Mouse (Mus musculus) c-Kit-positive CD71-positive TER-119-positive erythroid progenitor cells, embryonic 14.5 days (primary cell): ENCODE data around the gene Mid1.
"Not testable (repeated sequence)": the region's sequence is repeated elsewhere in the genome, so short reads cannot be mapped to it uniquely, and the experiment has no call there.

Experiments used
- DNase-seq: peaks from one replicate; pipeline ENCODE4 v3.0.0-alpha.2; 2013; ENCODE audit warnings: low spot score

Mid1 gene

DNA sequence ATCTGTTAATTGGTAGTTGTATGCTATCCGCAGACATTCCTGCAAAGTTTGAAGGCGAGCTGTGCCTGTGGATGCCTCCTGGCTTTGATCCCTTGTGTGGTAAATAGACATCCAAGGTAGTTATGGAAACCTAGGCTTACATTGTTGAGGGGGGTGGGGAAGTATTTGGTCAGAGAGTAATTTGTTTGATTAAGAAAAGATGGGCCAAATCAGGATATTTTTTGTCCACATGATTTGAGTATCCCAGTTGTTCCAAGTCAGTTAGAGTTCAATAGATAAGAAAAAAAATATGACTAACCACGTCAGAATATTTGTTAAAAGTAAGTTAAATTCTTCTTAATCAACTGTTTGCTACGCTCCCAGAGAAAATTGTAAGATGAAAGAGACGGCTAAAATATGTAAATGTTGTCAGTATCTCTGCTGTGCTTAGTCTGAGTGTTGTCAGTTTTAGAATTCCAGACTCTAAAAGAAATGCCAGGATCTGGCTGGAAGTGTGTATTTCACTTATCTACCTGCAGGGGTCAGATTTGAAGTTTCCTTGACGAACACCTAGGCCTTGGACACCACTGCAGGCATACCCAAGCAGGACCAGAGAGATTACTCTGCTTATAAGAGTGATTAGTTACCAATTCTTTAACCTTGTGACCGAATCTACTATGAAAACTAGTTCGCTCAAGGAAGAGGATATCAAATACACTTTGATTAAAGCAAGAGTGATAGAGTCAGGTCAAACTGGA is 198.7 kb downstream of the Mid1 start:
- no peak for DNase-seq

DNA sequence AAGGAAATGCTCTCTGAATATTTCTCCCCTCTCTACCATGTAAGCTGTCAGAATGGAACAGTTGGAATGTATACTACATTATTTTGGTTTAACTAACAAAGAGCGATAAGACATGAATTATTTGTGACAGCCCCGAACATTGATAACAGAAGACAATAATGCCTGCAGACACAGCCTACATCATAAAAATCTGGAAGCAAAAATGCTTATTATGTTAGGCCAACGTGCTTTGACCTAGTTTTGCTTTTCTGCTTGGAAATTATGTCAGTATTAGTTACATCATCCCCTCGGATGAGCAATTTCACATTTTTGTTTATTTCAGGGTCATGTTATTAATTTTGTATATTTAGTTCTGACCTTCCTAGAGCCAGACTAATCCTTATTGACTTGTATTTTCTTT is 205.5 kb downstream of the Mid1 start:
- no peak for DNase-seq

DNA sequence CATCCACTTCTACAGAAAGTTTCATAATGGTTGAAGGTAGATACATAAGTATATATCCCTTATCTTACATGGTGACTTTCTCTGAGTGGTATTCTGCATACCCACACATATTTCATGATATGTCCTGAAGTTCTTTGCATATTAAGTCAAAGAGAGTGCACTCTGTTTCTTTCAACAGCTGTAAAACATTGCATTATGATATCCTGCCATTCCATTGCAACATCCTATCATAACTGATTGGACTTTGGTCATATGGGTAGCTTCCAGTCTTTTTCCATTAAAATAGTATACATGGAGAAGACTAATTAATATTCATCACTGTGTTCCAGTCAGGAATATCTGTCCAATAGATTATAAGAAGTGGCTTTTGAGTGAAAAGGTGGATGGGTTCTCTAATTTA is 207.1 kb downstream of the Mid1 start:
- DNase-seq: no peak

DNA sequence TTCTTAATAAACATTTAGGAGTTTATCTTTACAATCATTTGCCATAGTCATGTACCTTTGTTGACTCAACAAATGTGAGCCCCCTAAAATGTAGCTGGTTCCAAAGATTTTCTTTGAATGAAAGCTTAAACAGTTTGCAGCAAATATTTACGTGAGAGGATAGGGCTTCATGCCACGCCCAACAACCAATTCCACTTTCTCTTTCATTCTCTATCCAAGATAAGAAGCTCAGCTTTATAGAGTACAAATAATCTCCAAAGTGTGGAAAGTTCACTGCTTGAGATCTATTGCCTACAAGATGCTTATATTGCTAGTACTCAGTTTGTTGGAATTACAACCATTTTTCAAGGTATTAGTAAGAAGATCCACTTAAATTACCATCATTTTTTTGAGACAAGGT is 207.6 kb downstream of the Mid1 start:
- no peak for DNase-seq

DNA sequence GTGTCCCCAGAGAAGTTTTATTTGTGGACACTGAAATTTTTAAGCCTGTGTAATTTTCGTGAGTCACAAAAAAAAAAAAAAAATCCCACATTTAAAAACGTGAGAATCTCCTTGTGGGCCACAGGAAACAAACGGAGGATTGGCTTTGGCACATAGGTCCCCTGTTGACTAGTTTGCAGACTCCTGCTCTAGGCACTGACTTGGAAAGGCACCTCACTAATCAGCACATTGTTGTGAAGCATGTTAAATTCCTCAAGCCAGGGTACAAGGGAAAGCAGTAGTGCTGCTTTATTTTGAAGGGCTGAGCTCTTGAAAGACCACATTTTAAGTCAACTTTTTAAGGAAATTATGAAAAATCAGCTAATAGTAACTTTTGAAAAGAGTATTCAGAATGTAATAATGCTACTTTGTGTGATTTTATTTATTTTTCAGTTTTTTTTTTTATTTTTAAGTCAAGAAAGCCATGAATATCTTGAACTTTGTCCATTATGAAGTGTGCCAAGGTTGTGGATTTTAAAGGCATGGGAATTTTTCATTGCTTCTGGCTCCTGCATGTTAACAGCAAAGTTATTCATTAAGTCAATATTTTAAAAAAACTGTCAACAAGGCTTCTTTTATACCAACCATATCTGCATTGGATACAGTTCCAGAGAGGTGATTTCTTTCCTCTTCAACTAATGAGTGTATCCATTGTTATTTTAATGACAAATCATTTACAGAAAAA is 214.4 kb downstream of the Mid1 start:
- no peak for DNase-seq

DNA sequence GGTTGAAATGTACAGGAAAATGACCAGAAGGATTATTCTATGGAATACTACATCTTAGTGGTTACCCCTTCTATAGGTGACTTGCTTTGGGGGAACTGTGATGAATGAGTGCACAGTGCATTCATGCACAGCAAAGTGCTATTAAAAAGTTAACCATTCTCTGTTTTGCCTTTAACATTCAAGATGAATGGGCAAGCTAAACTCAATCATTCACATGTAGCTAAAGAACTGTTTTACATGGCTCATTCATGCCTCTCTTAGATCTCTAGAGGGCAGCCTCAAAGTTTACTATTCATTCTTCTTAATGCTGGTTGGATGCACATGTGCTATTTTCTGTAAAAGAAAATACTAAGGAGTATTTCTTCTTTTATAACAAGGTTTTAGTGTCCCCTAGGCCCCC is 217.9 kb downstream of the Mid1 start:
- no peak for DNase-seq

DNA sequence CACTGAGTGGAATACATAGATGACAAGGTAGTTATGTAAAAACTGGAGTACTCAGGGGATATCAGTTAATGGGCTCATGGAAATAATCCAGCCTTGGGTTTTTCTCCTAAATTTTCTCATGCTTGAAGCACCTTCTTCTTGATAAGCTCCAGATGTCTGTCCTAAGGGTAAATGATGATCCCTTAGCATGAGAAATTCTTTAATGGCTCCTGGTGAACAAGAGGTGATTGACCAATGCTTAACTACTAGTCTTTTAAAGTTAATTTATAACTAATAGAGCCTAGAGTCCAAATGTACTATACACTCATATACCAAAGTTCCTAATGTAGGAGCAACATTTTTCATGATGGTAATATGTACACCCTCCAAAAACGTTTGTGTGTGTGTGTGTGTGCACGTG is 218.7 kb downstream of the Mid1 start:
- no peak for DNase-seq

DNA sequence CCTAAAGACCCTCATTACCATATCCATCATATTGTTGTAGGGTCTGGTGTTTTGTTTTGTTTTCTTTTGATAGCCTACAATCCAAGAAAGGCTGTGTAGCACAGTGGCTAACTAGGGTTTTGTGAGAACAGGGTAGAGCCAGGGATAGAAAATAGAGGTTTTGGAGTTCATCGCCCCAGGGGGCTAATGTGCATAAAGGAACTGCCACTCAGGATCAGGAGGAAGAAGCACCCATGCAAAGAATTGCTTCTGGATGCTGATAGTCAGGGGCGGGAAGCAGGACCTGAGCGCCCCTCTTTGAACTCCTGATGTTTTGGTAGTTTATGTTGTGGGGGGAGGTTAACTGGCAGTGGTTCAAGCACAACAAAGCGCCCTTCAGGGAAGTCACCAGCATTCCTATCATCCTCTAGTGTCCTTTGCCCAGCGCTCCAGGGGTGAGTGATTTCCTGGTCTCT is 221.1 kb downstream of the Mid1 start:
- DNase-seq: no peak

DNA sequence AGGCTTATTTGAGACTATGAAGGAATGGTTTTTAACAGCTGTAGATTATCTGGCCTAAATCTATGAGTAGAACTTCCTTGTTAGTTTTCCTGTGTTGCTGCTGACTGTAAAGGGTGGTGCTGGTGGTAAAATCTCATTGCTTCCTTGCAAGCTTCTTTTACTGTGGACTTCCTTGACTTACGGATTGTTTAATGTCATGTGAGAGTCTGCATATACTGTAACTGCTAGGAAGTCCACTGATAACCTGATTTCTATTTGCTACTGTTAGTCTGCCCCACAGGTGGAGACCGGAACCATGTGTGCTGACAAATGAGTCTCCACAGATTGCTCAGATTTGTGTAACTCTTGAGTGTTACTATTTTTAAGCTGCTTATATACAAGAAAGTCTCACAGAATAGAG is 224.9 kb downstream of the Mid1 start:
- no peak for DNase-seq

DNA sequence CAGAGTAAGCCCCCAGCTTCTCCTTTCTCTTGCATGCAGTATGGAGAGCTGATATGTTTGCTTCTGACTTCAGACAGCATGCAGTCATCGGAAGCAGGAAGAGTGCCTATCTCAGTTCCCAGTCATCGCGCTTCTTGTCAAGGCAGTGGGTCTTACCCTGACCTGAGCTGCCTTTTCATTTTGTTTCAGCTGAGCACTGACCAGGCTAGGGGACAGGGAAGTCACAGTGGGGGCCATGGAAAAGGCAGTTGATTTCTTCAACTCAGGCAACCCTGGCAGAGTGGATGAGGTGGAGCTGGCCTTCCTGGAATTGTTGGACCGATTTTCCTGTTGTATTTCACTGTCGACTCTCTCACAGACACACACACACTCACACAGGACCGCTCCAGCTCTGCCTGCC is 230.7 kb downstream of the Mid1 start:
- DNase-seq: no peak

DNA sequence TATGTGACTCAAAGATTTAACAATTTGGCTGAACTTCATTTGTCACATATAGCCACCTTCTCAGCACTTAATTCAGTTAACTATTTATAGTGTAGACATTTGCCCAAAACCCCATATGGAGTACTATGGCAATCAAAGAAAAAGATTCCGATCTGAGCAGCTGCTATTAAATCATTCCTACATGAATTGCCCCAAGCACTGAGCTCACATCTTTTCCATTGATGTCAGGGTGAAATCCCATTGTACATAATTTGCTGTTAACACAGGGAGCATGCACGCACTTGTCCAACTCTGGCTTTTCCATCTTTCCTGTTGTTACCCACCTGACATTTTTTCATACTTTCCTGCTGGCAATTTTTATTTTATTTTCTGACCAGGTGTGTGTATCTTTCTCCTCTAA is 237.5 kb downstream of the Mid1 start:
- no peak for DNase-seq

DNA sequence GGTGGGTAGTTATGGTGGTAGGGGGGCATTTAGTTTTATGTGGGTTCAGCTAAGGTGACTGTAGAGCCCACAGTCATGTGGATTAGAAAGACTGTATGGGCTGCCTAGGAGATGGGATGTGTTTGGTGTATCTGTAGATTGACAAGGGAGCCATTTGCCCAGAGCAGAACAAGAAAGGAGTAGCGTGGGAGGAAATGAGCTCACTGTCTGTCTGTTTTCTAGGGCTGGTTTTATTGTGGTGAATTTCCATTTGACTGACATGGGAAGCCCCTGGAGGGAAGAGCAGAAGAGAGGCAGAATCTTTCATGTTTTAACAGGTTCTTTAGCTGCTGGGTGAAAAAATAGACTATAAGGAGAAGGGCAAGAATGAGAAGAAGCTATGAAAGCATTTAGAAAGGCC is 238.4 kb downstream of the Mid1 start:
- no peak for DNase-seq

DNA sequence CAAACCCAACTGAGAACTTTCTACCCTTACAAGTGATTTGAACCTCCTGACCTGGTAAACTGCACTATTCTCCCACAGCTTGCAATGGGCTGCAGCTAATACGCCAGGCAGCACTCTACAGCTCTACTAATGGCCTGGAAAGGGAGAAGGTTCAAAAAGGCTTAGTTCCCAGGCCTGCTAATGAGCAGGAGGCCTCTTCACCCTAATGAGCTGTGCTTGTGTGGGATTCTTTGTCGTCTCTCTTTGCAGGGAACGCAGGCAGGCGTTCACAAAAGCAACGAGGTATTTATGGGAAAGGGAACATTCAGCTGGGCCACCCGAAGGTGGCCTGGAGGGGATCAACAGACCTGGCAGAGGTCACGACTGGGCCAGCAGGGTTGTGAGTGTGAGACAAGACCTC is 240.6 kb downstream of the Mid1 start:
- DNase-seq: no peak

DNA sequence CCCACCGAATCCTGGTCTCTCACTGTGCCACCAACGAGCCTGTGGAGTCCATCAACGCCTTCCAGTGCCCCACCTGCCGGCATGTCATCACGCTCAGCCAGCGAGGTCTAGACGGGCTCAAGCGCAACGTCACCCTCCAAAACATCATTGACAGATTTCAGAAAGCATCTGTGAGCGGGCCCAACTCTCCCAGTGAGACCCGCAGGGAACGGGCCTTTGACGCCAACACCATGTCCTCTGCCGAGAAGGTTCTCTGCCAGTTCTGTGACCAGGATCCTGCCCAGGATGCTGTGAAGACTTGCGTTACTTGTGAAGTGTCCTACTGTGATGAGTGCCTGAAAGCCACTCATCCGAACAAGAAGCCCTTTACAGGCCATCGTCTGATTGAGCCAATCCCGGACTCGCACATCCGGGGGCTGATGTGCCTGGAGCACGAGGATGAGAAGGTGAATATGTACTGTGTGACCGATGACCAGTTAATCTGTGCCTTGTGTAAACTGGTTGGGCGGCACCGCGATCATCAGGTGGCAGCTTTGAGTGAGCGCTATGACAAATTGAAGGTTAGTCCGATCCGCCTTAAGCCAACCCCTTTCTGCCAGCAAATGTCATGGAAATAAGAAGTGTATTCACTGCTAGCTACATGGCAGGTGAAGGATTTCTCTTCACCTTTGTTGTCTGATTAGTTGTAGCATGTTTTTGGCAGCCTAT is 242.3 kb downstream of the Mid1 start:
- DNase-seq: no peak

DNA sequence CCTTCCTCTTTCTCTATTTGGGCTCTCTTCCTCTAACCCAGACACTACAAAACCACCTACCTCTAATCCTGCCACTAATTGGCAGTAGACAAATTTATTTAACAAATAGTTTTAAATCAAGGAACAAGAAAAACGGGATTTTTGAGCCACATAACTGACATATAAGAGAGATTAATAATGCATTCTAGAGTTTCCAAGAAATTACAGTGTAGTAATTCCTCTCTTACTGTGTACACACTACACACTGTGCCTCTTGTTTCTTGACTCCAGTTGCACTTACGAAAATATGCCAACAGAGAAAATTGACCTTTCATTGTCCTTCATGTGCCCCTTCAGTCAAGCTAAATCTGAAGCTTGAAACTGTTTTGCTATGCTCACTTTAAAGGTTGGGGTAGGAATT is 245.9 kb downstream of the Mid1 start:
- DNase-seq: no peak

DNA sequence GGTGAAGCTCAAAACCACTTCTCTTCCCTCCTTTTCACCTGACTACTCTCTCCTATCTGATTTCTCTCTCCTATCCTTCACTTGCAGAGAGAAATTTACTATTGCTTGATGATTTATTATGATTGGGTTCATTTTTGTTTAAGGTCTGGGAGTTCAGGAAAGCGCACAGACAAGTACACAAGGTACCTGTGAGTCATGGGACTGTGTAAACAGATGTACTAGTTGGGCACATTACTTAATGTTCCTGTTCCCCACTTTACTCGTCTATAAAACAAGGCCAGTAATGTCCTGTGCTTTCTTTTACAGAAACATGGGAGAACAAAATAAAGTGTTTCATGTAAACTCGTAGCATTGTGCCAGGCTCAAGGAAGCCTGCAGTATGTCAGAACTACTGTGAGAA is 248.2 kb downstream of the Mid1 start:
- DNase-seq: no peak

DNA sequence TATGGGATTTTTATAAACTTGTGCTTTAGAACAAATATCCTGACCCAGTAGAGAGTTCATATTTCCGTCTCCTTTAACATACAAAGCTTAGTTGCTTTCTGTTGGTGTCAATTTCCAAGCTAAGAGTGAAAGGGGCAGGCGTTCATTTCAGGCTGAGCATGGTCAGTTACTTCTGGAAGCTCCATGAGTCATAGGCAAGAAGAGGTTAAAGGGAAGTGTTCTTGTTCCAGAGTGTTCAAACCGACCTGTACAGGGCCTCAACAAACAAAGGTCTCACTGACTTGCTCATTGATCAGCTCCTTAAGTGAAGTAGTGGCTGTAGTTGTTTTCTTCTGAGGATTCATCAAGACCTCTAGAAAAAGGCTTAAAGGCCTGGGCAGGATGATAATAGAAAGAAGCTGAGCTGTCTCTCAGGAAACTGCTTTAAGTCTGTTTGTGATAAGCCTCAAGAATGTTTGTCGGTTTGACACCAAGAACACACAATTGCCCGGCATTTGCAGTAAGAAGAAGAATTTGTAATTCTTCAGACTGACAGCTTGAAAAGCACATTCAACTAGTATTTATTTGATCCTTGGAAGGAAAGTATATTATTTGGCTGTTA is 252.2 kb downstream of the Mid1 start:
- DNase-seq: peak; percentile 12

DNA sequence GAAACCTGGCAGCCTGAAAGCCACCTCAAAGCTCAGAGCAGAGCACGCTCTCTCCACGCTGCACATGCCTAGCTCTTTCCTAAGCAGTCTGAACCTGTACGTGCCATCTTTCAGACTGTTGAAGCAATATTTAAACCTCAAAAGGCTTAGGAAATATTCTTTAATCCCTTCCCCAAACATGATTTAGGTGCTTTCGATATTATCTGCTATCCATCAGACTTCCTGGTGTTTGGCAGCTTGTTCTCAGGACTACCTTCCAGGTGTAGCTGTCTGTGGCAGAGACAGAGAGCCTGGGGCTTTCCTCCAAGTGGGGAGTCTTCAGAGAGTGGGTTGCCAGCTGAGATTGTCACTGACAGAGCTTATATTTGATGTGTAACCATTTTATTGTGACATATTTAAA is 255.5 kb downstream of the Mid1 start:
- no peak for DNase-seq

DNA sequence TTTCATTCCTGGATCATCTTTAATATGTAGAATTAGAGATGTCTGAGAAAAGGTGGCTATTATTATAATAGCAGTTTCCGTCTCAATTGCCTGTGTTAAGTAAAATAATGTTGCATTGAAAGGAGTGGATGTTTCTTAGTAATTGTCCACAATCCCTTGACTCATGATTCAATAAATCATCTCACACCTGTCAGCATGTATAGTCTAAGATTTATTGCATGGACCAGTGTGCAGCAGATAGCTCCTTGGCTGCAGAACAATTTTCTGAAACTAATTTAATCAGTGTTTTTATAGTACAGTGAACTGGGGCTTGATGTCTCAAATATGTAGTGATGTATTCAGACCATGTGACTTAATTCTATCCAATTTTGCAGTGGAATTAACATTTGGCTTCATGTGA is 265.6 kb downstream of the Mid1 start:
- DNase-seq: no peak

DNA sequence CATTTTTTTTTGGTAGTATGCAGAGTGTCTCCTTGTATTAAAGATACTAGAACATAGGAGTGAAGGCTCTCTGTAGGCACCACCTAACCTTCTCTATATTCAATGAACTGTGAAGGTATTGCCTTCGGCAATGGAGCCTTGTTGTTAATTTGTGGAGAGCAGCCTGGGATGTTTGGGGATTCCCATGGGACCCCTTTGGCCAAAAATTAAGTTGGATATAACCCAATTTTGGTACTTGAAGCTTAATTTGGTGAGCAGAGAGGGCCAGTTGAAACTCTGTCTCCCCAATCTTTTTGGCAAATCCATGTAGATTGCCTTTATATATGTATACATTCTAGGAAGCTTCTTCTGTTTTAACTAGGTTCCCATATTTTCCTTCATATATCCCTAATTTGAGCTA is 284.3 kb downstream of the Mid1 start:
- no peak for DNase-seq

DNA sequence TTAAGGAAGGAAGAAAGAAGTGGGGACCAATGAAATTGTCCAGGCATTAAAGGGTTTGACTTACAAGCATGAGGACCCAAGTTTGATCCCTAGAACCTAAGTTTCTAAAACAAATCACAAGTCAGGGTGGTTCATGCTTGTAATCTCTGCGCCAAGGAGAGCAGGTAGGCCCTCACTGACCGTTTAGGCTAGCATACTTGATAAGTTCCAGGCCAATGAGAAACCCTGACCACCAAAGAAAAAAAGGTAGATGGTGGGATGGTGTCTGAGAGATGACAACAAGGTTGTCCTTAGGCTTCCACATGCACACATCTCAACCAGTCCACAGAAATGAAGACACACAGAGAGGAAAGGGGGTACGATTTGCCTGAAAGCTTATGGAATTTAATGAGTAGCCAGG is 284.8 kb downstream of the Mid1 start:
- DNase-seq: peak; percentile 27

DNA sequence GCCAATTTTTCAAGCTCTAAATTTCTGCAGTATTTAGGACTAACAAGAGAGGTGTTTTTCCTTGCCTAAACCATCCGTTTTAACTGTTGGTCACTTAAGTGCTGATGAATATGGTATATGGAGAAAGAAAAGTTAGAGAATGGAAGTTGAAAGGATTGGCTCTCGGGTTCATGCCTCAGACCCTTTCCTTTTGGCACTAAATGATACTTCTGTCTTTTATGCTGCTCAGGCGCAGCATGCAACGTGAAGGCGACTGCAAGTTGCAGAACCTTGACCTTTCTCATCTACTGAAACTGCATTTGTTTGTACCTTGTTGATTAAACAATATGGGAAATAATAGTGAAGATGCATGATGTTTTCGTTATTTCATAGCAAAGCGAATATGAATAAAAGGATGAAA is 285.5 kb downstream of the Mid1 start:
- peak; percentile 26 for DNase-seq

DNA sequence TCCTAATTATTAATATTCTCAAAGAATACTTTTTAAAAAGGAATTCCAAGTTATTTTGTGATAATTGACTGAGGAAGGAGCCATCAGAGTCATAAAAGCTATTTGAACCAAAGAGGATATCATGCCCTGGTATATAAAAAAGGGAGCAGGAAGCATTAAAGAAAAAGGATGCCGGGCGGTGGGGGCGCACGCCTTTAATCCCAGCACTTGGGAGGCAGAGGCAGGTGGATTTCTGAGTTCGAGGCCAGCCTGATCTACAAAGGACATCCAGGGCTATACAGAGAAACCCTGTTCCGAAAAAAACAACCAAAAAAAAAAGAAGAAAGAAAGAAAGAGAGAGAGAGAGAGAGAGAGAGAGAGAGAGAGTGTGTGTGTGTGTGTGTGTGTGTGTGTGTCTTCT is 286.6 kb downstream of the Mid1 start:
- not testable (repeated sequence) for DNase-seq
